Comparison of ENCODE assay signal across 8 mouse cellular contexts in genomic region chr8:56551361-56551852, GRCm38 (mm10). TPM values are rescaled to one million over a fixed set of nuclear protein-coding genes. Genes with fewer than 3 reads are reported as not detected.
A peak's percentile ranks its signal among the peaks of the same experiment; 100 is the strongest.
DNase-seq lines count a peak whose midpoint lies in the region; ATAC-seq lines count a peak whose summit lies in the region.

No protein-coding gene starts in this region.

- peak overlapping the region; percentile 71 for H3K9ac ChIP-seq in hindbrain, embryonic 11.5 days (ENCODE audit: low read depth, low read length)

- H3K4me2 ChIP-seq in hindbrain, embryonic 11.5 days (replicated peaks; ENCODE audit: low read depth, low read length), result peak overlapping the region; percentile 51

- peak overlapping the region; percentile 85 for H3K4me3 ChIP-seq in hindbrain, embryonic 11.5 days (ENCODE audit: low read depth, low read length)

- H3K36me3 ChIP-seq in hindbrain, embryonic 11.5 days (ENCODE audit: control insufficient read depth, insufficient read depth, low read length), result no peaks in the 10 kb centered on the region

- no peaks in the 10 kb centered on the region for H3K9me3 ChIP-seq in hindbrain, embryonic 11.5 days (ENCODE audit: control insufficient read depth, low read length)

- peak overlapping the region; percentile 32 for H3K27ac ChIP-seq in hindbrain, embryonic 11.5 days (ENCODE audit: low read depth, low read length)

- H3K4me1 ChIP-seq in hindbrain, embryonic 11.5 days (replicated peaks; ENCODE audit: control insufficient read depth, insufficient read depth, low read length), result no peaks in the 10 kb centered on the region

- WGBS in hindbrain, embryonic 11.5 days, result under 1% methylated on average over 28 of the region's 28 CpGs

- peak; percentile 93 for DNase-seq in NIH3T3 (ENCODE audit: low read depth)
- DNase-seq in cerebellum, adult 9-11 months, result peak; percentile 91
- peak; percentile 92 to 95 for DNase-seq in frontal cortex, adult 2 months (ENCODE audit: extremely low spot score in 1 of 2, low spot score in 1 of 2)
- DNase-seq in hindbrain, embryonic 11.5 days (ENCODE audit: low spot score), result peak; percentile 84
- peak; percentile 88 to 89 for DNase-seq in layer of hippocampus, postnatal 10 days (ENCODE audit: low spot score in 2 of 2)
- DNase-seq in lung, postnatal 10 days, result peak; percentile 95
- peak; percentile 94 for DNase-seq in retina, embryonic 14.5 days (ENCODE audit: low spot score)
- DNase-seq in thymus, postnatal 4 days, result peak; percentile 81

- peak; percentile 97 for ATAC-seq in hindbrain, embryonic 11.5 days (ENCODE audit: low FRiP score)

- no peaks in the 10 kb centered on the region for H3K27me3 ChIP-seq in hindbrain, embryonic 11.5 days (ENCODE audit: control insufficient read depth, insufficient read depth, low read length)

RNA-seq across cellular contexts. Expression of gene Fbxo8, which starts 0.5 kb away (rescaled TPM):
- 36.4 and 43.2 TPM in 2 replicates for polyA plus RNA-seq in frontal cortex, adult 2 months (2012; rRNA removed)
- polyA plus RNA-seq in hindbrain, embryonic 11.5 days (2014; fragmentation: Nextera tagmentation; extraction: Ambion mirVana), result 40.1 and 44.4 TPM in 2 replicates
- total RNA-seq in layer of hippocampus, postnatal 10 days (2021), result 10 to 100 TPM; 26.6 to 31.9 TPM

RNA-seq across cellular contexts. Expression of gene Cep44, which starts 0.6 kb away (rescaled TPM):
- polyA plus RNA-seq in frontal cortex, adult 2 months (2012; rRNA removed), result 20.6 and 24.8 TPM in 2 replicates
- 35.7 and 39.9 TPM in 2 replicates for polyA plus RNA-seq in hindbrain, embryonic 11.5 days (2014; fragmentation: Nextera tagmentation; extraction: Ambion mirVana)
- 10 to 100 TPM; 23.8 to 25.8 TPM for total RNA-seq in layer of hippocampus, postnatal 10 days (2021)

Comparison
In these comparisons a context has a peak if more than half of its experiments do, and no peak if none do; other contexts are left out.
1. Peak in every context shown above with its lines: DNase-seq, ATAC-seq, H3K4me3 ChIP-seq and H3K27ac ChIP-seq.